Mouse (Mus musculus) embryonic fibroblast, embryonic 13.5 days (primary cell): ENCODE data around the gene Pgpep1.

ENCODE experiments used
- CTCF ChIP-seq: IDR thresholded peaks from 2 replicates; pipeline ENCODE4 v1.5.1; 2011; ENCODE audit warnings: mild to moderate bottlenecking, control low read depth, low read length, moderate library complexity, borderline replicate concordance; ENCODE audit not compliant: insufficient read depth
- POLR2A ChIP-seq: IDR thresholded peaks from 2 replicates; pipeline ENCODE4 v1.6.1; 2011; ENCODE audit warnings: low read depth, mild to moderate bottlenecking, control low read depth, low read length, moderate library complexity

DNA sequence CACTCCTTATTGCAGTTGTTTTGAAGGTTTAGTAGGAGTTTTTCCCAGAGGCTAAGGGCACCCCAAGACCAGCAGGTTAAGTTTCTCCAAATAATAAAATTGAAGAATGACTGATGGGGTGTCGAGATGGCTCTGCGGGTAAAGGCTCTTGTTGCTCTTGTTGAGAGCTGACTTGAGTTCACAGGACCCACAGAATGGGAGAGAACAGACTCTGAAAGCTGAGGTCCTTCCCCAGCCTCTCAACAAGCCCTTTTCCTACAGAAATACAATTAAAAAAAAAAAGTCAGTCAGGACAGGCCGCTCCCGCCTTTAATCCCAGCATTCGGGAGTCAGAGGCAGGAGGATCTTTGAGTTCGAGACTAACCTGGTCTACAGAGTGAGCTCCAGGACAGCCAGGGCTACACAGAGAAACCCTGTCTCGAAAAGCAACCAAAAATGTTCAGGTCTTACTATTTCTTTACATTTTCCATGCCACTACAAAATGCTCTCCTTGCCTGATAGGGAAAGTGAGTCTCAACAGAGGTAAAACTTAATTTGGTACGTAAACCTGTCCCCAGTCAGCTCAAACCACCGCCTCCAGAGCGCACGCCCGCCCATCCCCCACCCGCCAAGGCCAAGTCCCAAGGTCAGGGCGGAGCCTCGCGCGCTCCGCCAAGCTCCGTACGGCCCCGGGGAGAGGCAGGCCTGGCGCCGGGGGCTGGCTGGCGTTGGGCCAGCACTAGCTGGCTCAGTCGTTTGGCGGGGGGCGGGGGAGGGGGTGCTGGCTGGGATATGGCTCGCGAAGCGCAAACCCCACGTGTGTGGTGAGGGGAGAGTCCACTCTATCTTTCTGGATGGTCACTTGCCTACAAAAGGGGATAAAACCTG is 36.1 kb upstream of the Pgpep1 start:
- TF ChIP-seq CTCF = no peak
- peak; percentile 29; the same call in 1 of the 2 replicates for TF ChIP-seq POLR2A
